Mouse (Mus musculus) right cerebral cortex, adult 18-20 months (tissue): ENCODE results near the gene Il12a.

Experiments
- DNase-seq: peaks from one replicate; pipeline ENCODE4 v3.0.0; 2022; ENCODE audit warnings: mixed read lengths

Il12a gene

GRCm38 (mm10) chr3:68690344-68690743 lies at the start of gene Il12a:
Il12a (plus strand) TSS chr3:68690644.
- no peak for DNase-seq

- no peak for DNase-seq
These were observed 47.5 kb upstream of the Il12a start for GRCm38 (mm10) chr3:68642935-68643334.

GRCm38 (mm10) chr3:68646387-68647130 lies 43.9 kb upstream of the Il12a start:
- DNase-seq: no peak

GRCm38 (mm10) chr3:68647282-68647681 lies 43.2 kb upstream of the Il12a start:
- DNase-seq: no peak

GRCm38 (mm10) chr3:68650251-68650650 lies 40.2 kb upstream of the Il12a start:
- DNase-seq: peak; percentile 52

GRCm38 (mm10) chr3:68656607-68657352 lies 33.7 kb upstream of the Il12a start:
- DNase-seq: no peak

GRCm38 (mm10) chr3:68657589-68658245 lies 32.7 kb upstream of the Il12a start:
- no peak for DNase-seq

GRCm38 (mm10) chr3:68659996-68660395 lies 30.4 kb upstream of the Il12a start:
- DNase-seq: no peak

GRCm38 (mm10) chr3:68660538-68660937 lies 29.9 kb upstream of the Il12a start:
- peak; percentile 31 for DNase-seq

GRCm38 (mm10) chr3:68662386-68662785 lies 28.1 kb upstream of the Il12a start:
- DNase-seq: no peak

- no peak for DNase-seq
These were observed 26.1 kb upstream of the Il12a start for GRCm38 (mm10) chr3:68664337-68664736.

GRCm38 (mm10) chr3:68666377-68666776 lies 24.1 kb upstream of the Il12a start:
- no peak for DNase-seq

GRCm38 (mm10) chr3:68667852-68668251 lies 22.6 kb upstream of the Il12a start:
- DNase-seq: no peak

- DNase-seq: no peak
These were observed 20.9 kb upstream of the Il12a start for GRCm38 (mm10) chr3:68669418-68669974.

- DNase-seq: no peak
These were observed 15.7 kb upstream of the Il12a start for GRCm38 (mm10) chr3:68674721-68675120.

- DNase-seq: peak; percentile 63
These were observed 15.1 kb upstream of the Il12a start for GRCm38 (mm10) chr3:68675216-68675835.

GRCm38 (mm10) chr3:68675980-68676678 lies 14.3 kb upstream of the Il12a start:
- DNase-seq: no peak

GRCm38 (mm10) chr3:68676831-68677303 lies 13.6 kb upstream of the Il12a start:
- peak; percentile 91 for DNase-seq

GRCm38 (mm10) chr3:68678805-68679585 lies 11.4 kb upstream of the Il12a start:
- no peak for DNase-seq

GRCm38 (mm10) chr3:68683579-68683978 lies 6.9 kb upstream of the Il12a start:
- DNase-seq: no peak

- peak; percentile 28 for DNase-seq
These were observed 6.2 kb upstream of the Il12a start for GRCm38 (mm10) chr3:68684207-68684606.
